Mouse (Mus musculus) erythroblast, embryonic 14.5 days (primary cell): ENCODE data around the gene Wdr82. TPM values are rescaled to one million over a fixed set of nuclear protein-coding genes. Genes with fewer than 3 reads are reported as not detected.

ENCODE experiments used
- H3K27me3 ChIP-seq: 2 replicates; pipeline ENCODE4 v1.6.1; 2012; ENCODE audit warnings: inconsistent platforms; ENCODE audit not compliant: control insufficient read depth
- H3K36me3 ChIP-seq: 2 replicates; pipeline ENCODE4 v1.6.1; 2012; ENCODE audit warnings: mild to moderate bottlenecking, inconsistent platforms; ENCODE audit not compliant: control insufficient read depth
- H3K4me1 ChIP-seq: 2 replicates; pipeline ENCODE4 v1.6.1; 2012; ENCODE audit warnings: inconsistent platforms; ENCODE audit not compliant: control insufficient read depth
- H3K4me3 ChIP-seq: replicated peaks from 2 replicates; pipeline ENCODE3; 2012; ENCODE audit warnings: moderate library complexity, mild to moderate bottlenecking, inconsistent platforms
- H3K9me3 ChIP-seq: 2 replicates; pipeline ENCODE4 v1.6.1; 2012; ENCODE audit warnings: low read length, inconsistent platforms, mixed read lengths; ENCODE audit not compliant: control insufficient read depth
- GATA1 ChIP-seq: IDR thresholded peaks from 2 replicates; pipeline ENCODE4 v1.6.1; 2012; ENCODE audit warnings: low read length, inconsistent platforms, mixed read lengths
- TAL1 ChIP-seq: IDR thresholded peaks from 3 replicates; pipeline ENCODE4 v1.6.1; 2012; ENCODE audit warnings: low read length, inconsistent platforms, mixed read lengths
- polyA plus RNA-seq: library from polyadenylated mRNA; stranded (reverse); fragments of >175 nt; gene quantifications from 2 replicates; pipeline ENCODE4 v1.2.3, GENCODE M21; 2012

Wdr82 gene
- polyA plus RNA-seq, 1 experiment: 0.51 TPM

- Histone ChIP-seq H3K27me3 (peaks cover 52% of the 10 kb centered on the region), H3K9me3 (no peaks in the 10 kb centered on the region), H3K4me3 (no peak overlapping the region), H3K4me1 (no peaks in the 10 kb centered on the region), H3K36me3 (no peaks in the 10 kb centered on the region)
- no peak for TF ChIP-seq GATA1
- TF ChIP-seq TAL1: no peak
Observed at GRCm38 (mm10) chr9:106147281-106147680, 23.4 kb upstream of the Wdr82 start.

- Histone ChIP-seq H3K27me3 (peaks cover 52% of the 10 kb centered on the region), H3K9me3 (no peaks in the 10 kb centered on the region), H3K4me3 (no peak overlapping the region), H3K4me1 (no peaks in the 10 kb centered on the region), H3K36me3 (no peaks in the 10 kb centered on the region)
- TF ChIP-seq TAL1 (no peak), GATA1 (no peak)
Observed at GRCm38 (mm10) chr9:106147851-106148431, 22.8 kb upstream of the Wdr82 start.

- Histone ChIP-seq H3K9me3 (no peaks in the 10 kb centered on the region), H3K4me1 (no peaks in the 10 kb centered on the region), H3K4me3 (no peak overlapping the region), H3K27me3 (peaks cover 52% of the 10 kb centered on the region), H3K36me3 (no peaks in the 10 kb centered on the region; the same call in 1 of the 2 replicates)
- TF ChIP-seq GATA1 (no peak), TAL1 (no peak)
Observed at GRCm38 (mm10) chr9:106148541-106149398, 22.0 kb upstream of the Wdr82 start.

GRCm38 (mm10) chr9:106149399-106149754 is 21.4 kb upstream of the Wdr82 start:
- no peaks in the 10 kb centered on the region; the same call in 1 of the 2 replicates for H3K36me3 ChIP-seq
- H3K27me3 ChIP-seq: peaks cover 52% of the 10 kb centered on the region
- no peak for TF ChIP-seq GATA1
- no peak for TF ChIP-seq TAL1
- H3K4me1 ChIP-seq: no peaks in the 10 kb centered on the region
- no peaks in the 10 kb centered on the region for H3K9me3 ChIP-seq
- H3K4me3 ChIP-seq: no peak overlapping the region

GRCm38 (mm10) chr9:106154106-106154505 is 16.6 kb upstream of the Wdr82 start:
- no peak for TF ChIP-seq TAL1
- no peak for TF ChIP-seq GATA1
- peaks cover 5% of the 10 kb centered on the region; the same call in 1 of the 2 replicates for H3K36me3 ChIP-seq

GRCm38 (mm10) chr9:106156419-106156818 is 14.3 kb upstream of the Wdr82 start:
- TF ChIP-seq GATA1: no peak
- TF ChIP-seq TAL1: no peak
- no peak overlapping the region for H3K4me3 ChIP-seq
- H3K27me3 ChIP-seq: no peaks in the 10 kb centered on the region
- no peaks in the 10 kb centered on the region for H3K9me3 ChIP-seq
- H3K36me3 ChIP-seq: peaks cover 5% of the 10 kb centered on the region; the same call in 1 of the 2 replicates
- H3K4me1 ChIP-seq: peaks cover 24% of the 10 kb centered on the region

More at GRCm38 (mm10) chr9:106154106-106154505, 16.6 kb upstream of the Wdr82 start:
- Histone ChIP-seq H3K4me1 (peaks cover 9% of the 10 kb centered on the region), H3K9me3 (no peaks in the 10 kb centered on the region), H3K4me3 (no peak overlapping the region), H3K27me3 (peaks cover 22% of the 10 kb centered on the region)

- Histone ChIP-seq H3K9me3 (no peaks in the 10 kb centered on the region), H3K36me3 (peaks cover 5% of the 10 kb centered on the region; the same call in 1 of the 2 replicates), H3K27me3 (no peaks in the 10 kb centered on the region), H3K4me3 (peak overlapping the region; percentile 49), H3K4me1 (peaks cover 24% of the 10 kb centered on the region)
- TF ChIP-seq GATA1 (no peak), TAL1 (no peak)
Observed at GRCm38 (mm10) chr9:106156921-106157622, 13.7 kb upstream of the Wdr82 start.

GRCm38 (mm10) chr9:106157623-106157925 is 13.2 kb upstream of the Wdr82 start:
- Histone ChIP-seq H3K36me3 (peaks cover 5% of the 10 kb centered on the region; the same call in 1 of the 2 replicates), H3K27me3 (no peaks in the 10 kb centered on the region), H3K9me3 (no peaks in the 10 kb centered on the region), H3K4me3 (peak overlapping the region; percentile 49), H3K4me1 (peaks cover 24% of the 10 kb centered on the region)
- TF ChIP-seq TAL1: no peak
- TF ChIP-seq GATA1: no peak

- H3K4me1 ChIP-seq: peaks cover 24% of the 10 kb centered on the region
- no peaks in the 10 kb centered on the region for H3K9me3 ChIP-seq
- H3K4me3 ChIP-seq: peak within 1 kb of the TSS; percentile 49
- TF ChIP-seq GATA1: no peak
- H3K36me3 ChIP-seq: peaks cover 5% of the 10 kb centered on the region; the same call in 1 of the 2 replicates
- H3K27me3 ChIP-seq: no peaks in the 10 kb centered on the region; the same call in 1 of the 2 replicates
Observed at GRCm38 (mm10) chr9:106158037-106158491, 12.7 kb upstream of the Wdr82 start, which contains the start of gene Glyctk. Gene Glyctk, minus strand, starts transcription at chr9:106158138.
